20 mouse cellular contexts compared by ENCODE assay signal in genomic region chr15:96832389-96832788, GRCm38 (mm10).
DNase-seq lines count a peak whose midpoint lies in the region; ATAC-seq and TF ChIP-seq lines count a peak whose summit lies in the region.
"Had no signal": no experiment of that assay in that cellular context is flagged by ENCODE, and none has a peak within 500 bp of the region (broad histone marks: within the 10 kb centered on the region; RNA-seq: fewer than 3 reads in every experiment).

No protein-coding gene starts in this region.

- 66% methylated on average over 10 of the region's 10 CpGs for WGBS in liver, embryonic 14.5 days (ENCODE audit: insufficient replicate concordance)

- ATAC-seq in liver, embryonic 14.5 days (ENCODE audit: insufficient read depth): peak; percentile 47; the same call in 1 of the 2 replicates
- ATAC-seq: forebrain, embryonic 15.5 days had no signal

- no peak overlapping the region for H3K4me2 ChIP-seq in liver, embryonic 14.5 days (ENCODE audit: low read depth)
- H3K4me2 ChIP-seq: embryonic facial prominence, embryonic 12.5 days; forebrain, embryonic 15.5 days; heart, embryonic 12.5 days; hindbrain, embryonic 15.5 days had no signal

- no peak overlapping the region for H3K4me3 ChIP-seq in liver, embryonic 14.5 days (ENCODE audit: insufficient read depth in 1 of 2, low read depth in 2 of 2, low read length in 2 of 2)
- H3K4me3 ChIP-seq in left cerebral cortex, adult 2 months: no peak overlapping the region
- H3K4me3 ChIP-seq: embryonic facial prominence, embryonic 12.5 days; forebrain, embryonic 15.5 days; heart, adult 2 months; heart, embryonic 12.5 days; hindbrain, embryonic 10.5 days; hindbrain, embryonic 15.5 days had no signal

- intact Hi-C loops in left cerebral cortex, adult 2 months (cut with DNase I): no loop called here

- H3K27ac ChIP-seq in liver, embryonic 14.5 days: no peak overlapping the region
- H3K27ac ChIP-seq in left cerebral cortex, adult 2 months: no peak overlapping the region
- H3K27ac ChIP-seq: embryonic facial prominence, embryonic 12.5 days; forebrain, embryonic 15.5 days; heart, adult 2 months; hindbrain, embryonic 10.5 days; hindbrain, embryonic 15.5 days had no signal

- no peak for TF ChIP-seq CTCF in liver, embryonic 14.5 days (IDR thresholded peaks at IDR 0.05; ENCODE audit: low read depth)
- no peak for TF ChIP-seq CTCF in left cerebral cortex, adult 2 months (IDR thresholded peaks at IDR 0.05)

- no peak overlapping the region for H3K9ac ChIP-seq in liver, embryonic 14.5 days (replicated peaks)
- H3K9ac ChIP-seq: embryonic facial prominence, embryonic 12.5 days; forebrain, embryonic 15.5 days; heart, embryonic 12.5 days; hindbrain, embryonic 15.5 days had no signal

- no peak for TF ChIP-seq EP300 in liver, embryonic 14.5 days (IDR thresholded peaks at IDR 0.05; ENCODE audit: low read depth)

- peaks cover 0 to 3% of the 10 kb centered on the region in 2 experiments; a peak in 1 of 4 replicates for H3K4me1 ChIP-seq in liver, embryonic 14.5 days (replicated peaks; ENCODE audit: control insufficient read depth in 2 of 2, insufficient read depth in 2 of 2, low read length in 1 of 2)
- H3K4me1 ChIP-seq: embryonic facial prominence, embryonic 12.5 days; forebrain, embryonic 15.5 days; hindbrain, embryonic 10.5 days; hindbrain, embryonic 15.5 days had no signal

- DNase-seq in urinary bladder, adult 2 months (ENCODE audit: low spot score): peak; percentile 36
- no peak for DNase-seq in urinary bladder, postnatal 10 days (ENCODE audit: low spot score)
- DNase-seq in liver: peak; percentile 21
- DNase-seq in liver, embryonic 14.5 days (ENCODE audit: low read depth in 3 of 3, low spot score in 3 of 3): no peak
- DNase-seq in urinary bladder, postnatal 25 days (ENCODE audit: low spot score): peak; percentile 12
- no peak for DNase-seq in kidney, postnatal 36 days
- no peak for DNase-seq in left cerebral cortex, adult 2 months (ENCODE audit: extremely low spot score in 1 of 2, low spot score in 2 of 2)
- DNase-seq in layer of hippocampus, postnatal 36 days: no peak
- DNase-seq: adrenal gland, adult 8-10 months; cerebellum, adult 11 months; cerebellum, adult 8-10 months; cerebellum, postnatal 25 days; gastrocnemius, postnatal 10 days; heart, adult 2 months had no signal

- no peaks in the 10 kb centered on the region for H3K9me3 ChIP-seq in liver, embryonic 14.5 days (ENCODE audit: control insufficient read depth, low read length)
- H3K9me3 ChIP-seq: embryonic facial prominence, embryonic 12.5 days; forebrain, embryonic 15.5 days; heart, embryonic 12.5 days; hindbrain, embryonic 10.5 days; hindbrain, embryonic 15.5 days had no signal

- H3K27me3 ChIP-seq in liver, embryonic 14.5 days (ENCODE audit: control insufficient read depth, insufficient read depth, low read length): no peaks in the 10 kb centered on the region
- H3K27me3 ChIP-seq: CH12.LX; embryonic facial prominence, embryonic 12.5 days; forebrain, embryonic 15.5 days; heart, embryonic 12.5 days; hindbrain, embryonic 15.5 days had no signal

- no peaks in the 10 kb centered on the region for H3K36me3 ChIP-seq in liver, embryonic 14.5 days (replicated peaks; ENCODE audit: control insufficient read depth, insufficient read depth, low read depth)
- H3K36me3 ChIP-seq: embryonic facial prominence, embryonic 12.5 days; forebrain, embryonic 15.5 days; heart, embryonic 12.5 days; hindbrain, embryonic 10.5 days; hindbrain, embryonic 15.5 days had no signal

Comparison
In these comparisons a context has a peak if more than half of its experiments do, and no peak if none do; other contexts are left out.
1. DNase-seq: peak in urinary bladder, adult 2 months (single experiment), liver (single experiment) and urinary bladder, postnatal 25 days (single experiment); none in urinary bladder, postnatal 10 days (single experiment), liver, embryonic 14.5 days (0 of 3), kidney, postnatal 36 days (0 of 2), left cerebral cortex, adult 2 months (0 of 2) and layer of hippocampus, postnatal 36 days (0 of 2).